Mouse (Mus musculus) adrenal gland (tissue): ENCODE data around the gene Kalrn.

Experiments
- intact Hi-C: fragments of 180-260 bp; cut with DNase I; formaldehyde crosslinking; loops from one replicate; pipeline ENCODE4 v1.15.1; 2025

The Kalrn gene

DNA sequence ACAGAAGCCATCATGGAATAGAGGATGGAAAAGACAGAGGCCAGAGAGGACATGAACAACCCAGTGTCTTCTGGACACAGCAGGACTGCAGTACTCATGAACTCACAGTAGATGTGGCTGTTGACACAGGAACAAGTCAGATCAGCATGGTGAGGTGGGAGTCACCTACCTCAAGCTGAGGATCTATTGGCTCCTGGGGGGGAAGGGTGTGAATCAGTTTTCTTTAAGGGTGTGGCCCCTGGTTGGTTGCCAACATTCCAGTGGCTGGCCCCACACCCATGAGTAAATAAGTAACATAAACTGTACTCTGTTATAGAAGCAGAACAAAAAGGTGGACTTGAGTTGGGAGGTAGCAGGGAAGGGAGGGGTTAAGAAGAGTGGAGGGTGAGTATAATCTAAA, 298.7 kb downstream of the Kalrn start:
- intact Hi-C loops: no loop called here

DNA sequence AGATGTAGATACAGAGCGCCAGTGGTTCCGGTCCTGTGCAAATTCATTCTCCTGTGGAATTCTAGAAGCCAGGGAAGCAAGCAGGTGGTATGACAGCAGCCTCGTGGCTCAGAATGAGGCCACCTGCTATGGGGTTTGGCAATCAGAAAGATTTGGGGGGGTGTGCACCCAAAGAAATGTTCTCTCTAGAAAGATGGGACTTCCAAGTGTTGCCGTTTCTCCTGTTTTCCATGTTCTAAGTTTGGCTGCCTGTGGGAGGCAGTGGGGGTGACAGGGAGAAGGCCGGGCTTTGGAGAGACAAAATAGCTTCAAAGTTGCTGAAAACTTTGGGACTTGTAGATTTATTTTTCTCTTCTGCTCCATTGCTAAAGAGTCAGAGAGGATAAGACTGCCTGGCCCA, 301.9 kb downstream of the Kalrn start:
- intact Hi-C loops: no loop called here

DNA sequence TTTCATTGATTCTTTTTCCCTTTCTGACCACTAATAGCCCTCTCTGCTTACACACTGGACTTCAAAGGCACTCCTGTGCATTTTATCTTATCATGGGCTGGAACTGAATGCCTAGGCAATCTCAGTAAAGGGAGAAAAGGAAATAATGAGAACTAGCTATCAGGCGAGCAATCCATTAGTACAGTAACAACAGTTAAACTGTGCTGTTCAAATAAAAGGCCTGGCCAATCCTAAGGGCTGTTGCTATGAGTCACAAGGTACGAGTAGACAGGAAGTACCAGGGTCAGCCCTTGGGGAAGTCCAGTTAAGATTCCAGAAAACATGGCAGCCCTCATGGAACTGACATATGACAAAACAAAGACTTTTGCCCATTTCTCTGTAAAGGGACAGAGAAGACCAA, 302.7 kb downstream of the Kalrn start:
- intact Hi-C loops: no loop called here

DNA sequence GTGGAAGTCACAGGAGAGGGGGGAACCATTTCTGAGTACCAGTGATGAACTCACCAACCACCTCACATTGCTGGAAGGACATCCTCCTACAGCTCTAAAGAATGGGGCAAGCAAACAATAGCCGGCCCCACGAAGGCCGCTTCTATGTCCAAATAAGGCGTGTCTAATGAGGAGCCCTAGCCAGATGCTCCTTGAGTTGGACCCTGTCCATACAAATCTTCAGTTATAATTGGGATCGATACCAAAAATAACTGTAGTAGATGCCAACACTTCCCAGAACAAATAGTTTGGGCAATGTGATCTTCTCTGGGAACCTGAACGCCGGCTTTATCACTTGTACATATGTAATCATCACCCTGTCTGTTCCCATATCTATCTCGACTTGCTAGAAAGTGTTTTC, 303.7 kb downstream of the Kalrn start:
- intact Hi-C loops: no loop called here

DNA sequence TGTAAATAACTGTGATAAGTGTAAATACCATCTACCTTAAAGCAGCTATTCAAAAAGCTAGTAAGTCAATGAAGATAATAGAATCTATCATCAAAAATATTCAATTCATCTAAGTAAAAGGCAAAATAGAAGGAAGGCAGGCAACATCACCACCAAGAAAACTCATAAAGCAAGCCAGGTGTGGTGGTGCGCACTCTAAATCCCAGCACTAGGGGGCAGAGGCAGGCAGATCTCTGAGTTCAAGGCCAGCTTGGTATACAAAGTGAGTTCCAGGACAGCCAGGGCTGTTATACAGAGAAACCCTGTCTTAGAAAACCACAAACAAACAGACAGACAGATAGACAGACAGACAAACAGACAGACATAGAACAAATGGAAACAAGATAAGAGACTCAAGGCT, 305.6 kb downstream of the Kalrn start:
- intact Hi-C loops: no loop called here

DNA sequence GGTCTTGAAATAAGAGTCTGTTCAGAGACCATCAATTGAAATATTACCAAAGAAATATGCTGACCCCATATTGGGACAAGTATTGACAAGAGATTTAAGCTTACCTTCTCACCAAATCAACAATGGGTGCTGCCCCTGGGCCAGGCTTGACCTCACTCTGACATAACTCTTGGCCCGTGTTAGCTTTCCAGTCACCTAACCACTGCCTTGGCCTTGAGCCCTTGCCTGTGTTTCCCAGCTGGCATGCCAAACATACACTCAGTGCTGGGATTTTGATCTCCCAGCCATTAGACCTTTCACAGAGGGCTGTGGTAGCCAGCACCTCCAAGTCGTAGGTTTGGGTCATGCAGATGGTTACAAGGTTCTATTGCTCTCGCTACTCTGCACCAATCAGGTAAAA, 308.7 kb downstream of the Kalrn start:
- intact Hi-C loops: no loop called here

DNA sequence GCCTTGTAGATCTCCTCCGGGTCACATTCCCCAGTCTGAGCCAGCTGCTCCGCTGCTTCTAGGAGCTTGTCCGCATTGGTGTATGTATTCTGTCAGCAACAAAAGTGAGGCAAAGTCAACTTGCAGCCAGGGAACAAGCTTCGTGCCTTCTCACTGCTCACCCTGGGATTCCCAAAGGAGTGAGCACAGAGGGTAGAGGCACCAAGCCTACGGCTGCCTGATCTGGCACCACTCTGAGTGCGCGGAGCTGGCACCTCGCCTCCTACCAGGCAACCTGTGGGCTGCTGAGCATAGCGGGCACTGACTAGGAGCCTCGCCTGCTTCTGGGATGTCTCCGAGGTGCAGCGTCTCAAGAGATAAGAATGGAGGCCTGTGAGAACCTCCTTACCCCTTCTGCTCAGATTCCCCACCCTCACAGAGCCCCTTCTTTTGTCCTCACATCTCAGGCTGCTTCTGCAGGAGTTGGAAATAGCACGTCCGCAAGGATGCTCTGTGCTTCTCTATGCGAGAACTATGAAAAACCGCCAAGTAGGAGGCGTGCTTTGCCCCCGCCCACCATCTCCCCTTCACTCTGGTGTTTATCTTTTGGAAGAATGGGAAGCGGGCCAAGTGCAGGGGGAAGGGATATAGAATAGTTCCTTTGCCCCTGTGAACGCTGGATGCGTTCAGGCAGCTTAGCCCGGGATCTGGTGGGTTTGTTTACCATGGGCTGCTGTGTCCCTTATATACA, 310.4 kb downstream of the Kalrn start:
- intact Hi-C loops: no loop called here

DNA sequence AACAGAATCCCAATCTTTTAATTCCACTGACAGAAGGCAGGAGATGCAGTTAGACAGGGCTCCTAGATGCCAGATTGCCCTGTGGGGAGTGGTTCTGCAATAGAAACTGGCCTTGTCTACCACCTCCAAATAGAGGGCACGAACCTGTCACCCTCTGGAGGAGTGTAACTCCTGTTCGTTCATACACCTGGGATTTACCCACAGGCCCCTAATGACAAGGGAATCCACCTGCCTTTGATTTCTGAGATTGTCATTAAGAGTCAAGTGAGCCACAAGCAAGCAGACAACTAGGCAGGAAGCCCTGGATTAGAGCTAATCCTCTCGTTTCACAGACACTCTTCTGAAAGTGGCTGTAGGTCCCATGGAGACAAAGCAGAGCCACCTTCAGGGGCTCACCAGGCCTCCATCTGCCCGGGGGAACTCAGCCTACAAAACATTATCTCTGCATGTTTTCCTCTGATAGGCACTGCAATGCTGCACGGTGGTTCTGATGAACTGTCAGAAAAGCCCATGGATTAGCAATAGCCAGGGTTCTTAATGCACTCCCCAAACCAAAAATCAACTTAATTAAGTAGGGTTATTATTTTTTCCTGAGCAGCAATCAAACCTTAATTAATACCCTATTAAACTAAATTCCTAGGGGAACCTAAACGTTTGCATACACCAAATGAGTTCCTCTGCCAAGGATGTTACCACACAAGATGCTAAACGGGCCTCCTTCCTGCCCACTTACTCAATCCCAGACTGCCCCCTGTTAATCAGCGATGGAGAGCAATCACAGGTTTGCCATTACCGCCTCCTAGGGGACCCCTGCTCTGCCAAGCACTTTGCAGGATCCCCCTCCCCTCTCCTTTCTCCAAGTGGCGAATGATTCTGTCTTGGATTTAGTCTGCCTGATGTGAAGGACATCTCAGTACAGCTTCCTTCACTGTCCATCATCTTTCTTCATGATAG, 312.1 kb downstream of the Kalrn start:
- intact Hi-C loops: no loop called here

DNA sequence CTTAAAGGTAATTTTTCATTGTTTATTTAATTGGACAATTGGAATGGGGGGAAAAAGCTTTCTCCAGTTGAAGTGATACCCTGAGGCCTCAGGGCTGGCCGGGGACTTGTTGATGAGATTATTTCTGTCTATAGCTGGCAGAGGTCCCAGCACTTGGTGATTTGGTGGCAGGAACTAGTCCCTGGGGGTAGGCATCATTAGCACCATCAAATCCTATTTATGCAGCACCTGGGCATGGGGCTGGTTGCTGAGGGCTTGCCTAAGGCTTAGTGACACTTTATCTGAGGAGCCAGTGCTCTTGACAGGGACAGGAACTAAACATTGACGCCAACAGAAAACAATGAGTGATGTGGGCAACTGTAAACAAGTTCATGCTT, 318.7 kb downstream of the Kalrn start:
- intact Hi-C loops: no loop called here

DNA sequence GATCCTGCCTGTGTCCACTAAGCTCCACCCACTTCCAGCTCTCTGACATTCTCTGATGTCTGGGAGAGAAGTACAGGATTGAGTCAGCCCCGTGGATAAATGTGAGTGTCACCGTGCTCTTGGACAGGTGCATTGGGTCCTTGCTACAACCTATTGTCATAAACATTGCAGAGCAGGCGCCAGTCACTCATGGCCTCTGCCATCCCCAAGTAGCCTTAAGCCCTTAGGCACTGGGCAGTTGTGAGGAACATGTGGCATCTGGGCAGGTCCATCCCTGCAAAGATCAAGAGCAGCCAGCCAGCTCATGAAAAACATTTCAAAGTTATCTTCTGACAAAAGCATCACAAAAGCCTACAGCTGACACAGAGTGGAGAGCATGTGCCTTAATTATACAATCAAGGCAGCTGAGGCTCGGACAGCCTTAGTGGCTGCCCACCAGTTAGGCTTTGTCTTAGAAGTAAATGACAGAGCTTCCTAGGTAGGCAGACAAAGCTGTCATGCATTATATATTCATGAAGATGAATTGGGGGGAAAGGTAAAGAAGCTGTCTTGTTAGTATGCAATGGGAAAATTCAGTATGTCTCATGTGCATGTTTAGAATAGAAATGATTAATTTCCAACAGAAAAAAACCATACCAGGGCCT, 319.2 kb downstream of the Kalrn start:
- intact Hi-C loops: no loop called here

DNA sequence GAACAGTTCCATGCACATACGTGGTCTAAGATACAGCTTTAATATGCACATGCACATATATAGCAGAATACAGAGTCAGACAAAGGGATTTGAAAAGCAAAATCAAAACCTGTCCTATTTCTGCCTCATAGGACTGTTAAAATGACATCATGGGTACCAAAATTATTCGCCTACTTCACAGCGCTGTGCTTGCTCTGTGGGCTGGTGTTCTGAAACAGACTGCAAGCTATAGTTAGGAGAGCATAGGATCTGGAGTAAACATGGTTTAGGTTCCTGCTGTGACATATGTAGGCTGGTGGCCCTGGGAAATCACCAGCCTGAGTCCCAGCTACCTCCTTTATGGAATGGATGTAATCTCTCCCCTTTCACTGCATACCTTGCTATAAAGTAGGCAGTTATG, 320.7 kb downstream of the Kalrn start:
- intact Hi-C loops: no loop called here

DNA sequence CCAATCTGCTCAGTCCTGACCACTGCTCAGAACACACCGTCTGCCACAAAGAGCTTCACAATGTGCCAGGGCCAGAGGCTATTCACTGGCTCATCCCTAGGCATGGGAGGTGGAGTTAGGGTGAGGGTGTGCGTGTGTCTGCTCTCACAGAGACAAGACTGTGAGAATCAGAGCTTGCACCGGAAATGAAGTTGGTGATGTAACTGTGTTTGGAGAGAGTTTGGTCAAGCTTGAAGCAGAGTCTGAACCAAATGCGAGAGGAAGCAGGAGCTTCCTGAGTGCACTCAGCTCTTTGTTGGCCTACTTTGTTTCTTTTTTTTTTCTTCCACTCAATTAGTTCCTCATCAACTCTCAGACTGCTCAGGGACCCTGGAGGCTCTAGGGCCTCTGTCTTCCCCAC, 325.1 kb downstream of the Kalrn start:
- intact Hi-C loops: no loop called here

DNA sequence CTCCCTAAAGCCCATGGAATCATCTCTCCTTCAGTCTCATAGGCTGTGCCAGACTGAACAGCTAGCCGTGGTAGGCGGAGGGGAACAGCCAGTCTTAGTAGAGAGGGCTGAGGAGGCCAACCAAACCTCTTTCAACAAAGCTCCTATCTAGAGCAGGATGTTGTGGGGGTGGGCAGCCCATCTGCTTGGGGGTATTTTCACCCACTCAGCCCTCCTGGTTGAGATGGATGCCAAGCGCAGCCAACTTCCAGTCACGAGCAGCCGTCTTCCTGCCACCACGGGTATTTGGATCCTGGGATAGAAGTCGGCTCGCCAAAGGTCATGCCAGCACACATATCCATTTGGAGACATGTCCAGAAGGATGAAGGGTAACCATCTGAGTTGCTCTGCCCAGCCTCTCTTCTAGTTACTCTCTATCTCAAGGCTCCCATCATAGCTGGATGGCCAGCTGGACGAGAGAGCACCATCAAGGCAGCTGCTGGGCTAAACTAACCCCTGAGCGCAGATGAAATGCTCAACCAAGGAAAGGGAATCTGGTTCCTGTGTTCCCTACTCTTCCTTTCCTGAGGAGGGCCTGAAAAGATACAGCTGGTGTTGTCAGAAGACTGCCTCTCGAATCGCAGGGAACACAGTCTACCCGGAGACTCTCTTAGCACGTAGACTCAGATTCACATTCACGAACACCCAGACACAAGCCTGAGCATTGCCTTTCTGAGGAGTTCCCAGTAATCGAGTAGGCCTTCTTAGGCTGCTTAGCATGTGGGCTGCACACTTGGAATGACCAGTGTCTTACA, 331.2 kb downstream of the Kalrn start:
- intact Hi-C loops: no loop called here

DNA sequence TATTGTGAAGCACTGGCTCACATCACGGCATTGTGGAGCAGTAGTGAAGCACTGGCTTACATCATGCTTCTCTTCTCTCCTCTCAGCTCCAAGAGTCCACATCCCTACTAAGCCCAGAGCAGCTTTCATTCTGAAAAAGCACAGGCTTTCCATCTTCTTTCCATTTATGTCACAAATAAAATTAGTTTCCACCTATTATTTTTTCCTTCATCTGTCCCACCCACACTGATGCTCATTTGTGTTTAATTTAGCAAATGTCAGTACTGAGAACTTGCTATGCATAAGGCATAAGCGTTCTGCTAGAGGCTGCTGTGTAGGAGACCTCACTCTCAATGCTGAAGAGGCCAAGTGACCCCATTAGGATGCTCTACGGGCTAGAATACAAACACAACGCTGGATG, 333.7 kb downstream of the Kalrn start:
- intact Hi-C loops: no loop called here

DNA sequence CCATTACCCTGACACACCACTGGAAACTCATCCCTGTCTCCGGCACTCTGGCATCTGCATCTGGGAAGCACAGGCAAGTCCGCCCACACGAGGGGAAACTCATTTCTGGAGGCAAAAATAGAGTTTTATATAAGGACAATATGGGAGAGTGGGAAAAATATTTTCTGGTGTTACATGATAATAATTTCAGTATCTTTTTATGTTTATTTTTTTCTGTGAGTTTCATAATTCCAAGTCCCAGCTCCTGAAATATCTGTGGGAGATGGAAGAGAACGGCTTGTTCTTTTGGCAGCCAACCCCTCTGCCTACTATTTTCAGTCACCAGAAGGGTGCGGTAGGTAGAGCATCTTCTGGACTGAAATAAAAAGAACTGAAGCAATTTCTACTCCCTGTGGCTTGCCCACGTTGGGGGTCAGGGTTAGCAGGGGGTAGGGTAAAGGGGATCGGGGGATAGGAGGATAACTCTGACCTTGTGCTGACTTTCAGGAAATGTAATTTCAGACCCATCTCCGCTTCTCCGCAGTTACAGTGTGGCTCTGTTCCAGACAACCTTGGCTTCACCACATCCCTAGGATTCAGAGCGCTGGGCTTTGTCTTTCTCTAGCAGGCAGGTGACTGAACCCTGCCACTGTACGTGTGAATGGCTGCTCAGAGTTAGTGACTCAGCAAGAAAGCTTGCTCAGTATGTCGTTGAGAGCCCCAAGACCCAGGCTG, 336.3 kb downstream of the Kalrn start:
- intact Hi-C loops: no loop called here

DNA sequence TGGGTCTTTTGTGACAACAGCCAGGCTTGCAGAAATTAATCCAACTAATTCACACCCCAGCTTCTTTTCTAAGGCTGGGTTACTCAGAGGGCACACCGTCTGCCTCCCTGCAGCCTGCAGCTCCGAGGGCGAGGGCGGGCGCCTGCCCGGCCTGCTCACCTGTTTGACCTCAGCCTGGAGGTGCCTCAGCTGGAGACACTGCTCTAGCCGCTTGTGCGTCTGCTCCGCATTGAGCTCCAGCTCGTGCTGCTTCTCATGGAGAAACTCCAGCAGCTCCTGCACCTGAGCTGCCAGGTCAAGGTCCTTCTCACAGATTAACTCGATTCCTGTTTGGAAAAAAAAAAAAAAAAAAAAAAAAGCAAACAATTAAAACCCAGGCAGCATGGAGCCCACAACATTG, 338.2 kb downstream of the Kalrn start:
- intact Hi-C loops: no loop called here

DNA sequence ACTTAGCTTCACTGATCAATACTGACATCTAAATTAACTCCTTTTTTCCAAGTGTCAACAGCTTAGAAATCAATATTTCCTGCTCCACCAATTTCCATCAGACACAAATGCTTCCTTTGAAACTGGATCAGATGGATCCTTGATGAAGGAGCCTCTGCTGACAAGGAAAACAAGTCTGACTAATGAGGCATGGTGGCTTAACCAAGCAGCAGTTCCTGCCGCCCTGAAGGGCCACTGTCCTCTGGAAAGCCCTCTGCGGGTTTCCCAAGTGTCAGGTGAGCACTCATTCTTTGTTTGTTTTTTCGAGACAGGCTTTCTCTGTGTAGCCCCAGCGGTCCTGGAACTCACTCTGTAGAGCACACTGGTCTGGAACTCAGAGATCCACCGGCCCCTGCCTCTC, 341.4 kb downstream of the Kalrn start:
- intact Hi-C loops: no loop called here

DNA sequence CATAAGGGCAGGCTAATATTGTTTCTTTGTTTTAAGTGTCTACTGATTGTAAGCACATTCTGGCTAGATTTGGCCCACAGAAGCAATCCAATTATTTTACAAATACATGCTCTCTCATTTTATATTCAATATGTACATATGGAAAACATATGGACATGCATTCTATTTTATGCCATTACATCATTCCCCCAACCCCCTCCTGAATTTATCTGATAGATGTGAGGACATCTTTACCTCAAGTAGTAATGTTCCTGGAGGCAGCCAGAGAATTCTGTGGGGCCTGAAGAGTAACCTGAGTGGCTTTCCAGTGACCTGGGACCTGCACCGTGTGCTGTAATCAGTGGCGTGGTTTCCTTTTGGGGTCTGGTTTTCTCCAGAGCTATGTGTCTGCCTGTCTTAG, 342.2 kb downstream of the Kalrn start:
- intact Hi-C loops: no loop called here

DNA sequence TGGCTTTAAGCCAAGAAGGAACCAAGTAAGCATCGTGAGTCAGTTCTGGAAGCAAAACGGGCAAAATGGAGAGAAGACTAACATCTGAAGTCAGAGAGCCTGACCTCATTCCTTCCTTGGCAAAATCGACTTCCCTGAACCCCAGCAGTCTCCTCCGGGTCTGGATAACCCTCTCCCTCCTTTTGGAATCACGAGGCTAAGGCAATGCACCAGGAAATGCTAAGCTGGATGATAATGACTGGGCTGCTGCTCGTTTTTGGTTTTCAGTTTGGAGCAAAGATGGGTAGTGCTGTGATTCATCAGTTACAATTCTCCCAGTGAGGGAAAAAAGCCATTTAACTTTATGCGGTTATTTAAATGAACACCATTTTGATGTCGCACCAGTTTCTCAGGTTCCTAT, 344.0 kb downstream of the Kalrn start:
- intact Hi-C loops: no loop called here

DNA sequence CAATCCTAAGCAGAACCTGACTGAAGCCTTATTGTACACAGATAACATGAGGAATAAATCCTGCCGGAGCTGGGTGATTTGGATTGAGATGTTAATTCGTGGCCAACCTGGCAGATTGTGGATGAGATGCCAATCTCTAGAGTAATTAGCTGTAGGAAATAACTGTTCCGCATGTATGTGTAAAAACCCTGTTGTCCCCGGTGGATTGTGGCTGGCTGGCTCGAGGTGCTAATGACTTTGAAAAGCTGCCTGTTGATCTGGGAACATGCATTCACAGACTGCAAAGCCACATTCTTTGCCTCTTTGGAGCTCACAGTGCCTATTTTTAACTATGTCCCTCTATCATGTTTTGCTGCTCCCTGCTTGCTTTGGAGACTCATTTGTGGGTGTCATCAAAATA, 344.7 kb downstream of the Kalrn start:
- intact Hi-C loops: no loop called here

DNA sequence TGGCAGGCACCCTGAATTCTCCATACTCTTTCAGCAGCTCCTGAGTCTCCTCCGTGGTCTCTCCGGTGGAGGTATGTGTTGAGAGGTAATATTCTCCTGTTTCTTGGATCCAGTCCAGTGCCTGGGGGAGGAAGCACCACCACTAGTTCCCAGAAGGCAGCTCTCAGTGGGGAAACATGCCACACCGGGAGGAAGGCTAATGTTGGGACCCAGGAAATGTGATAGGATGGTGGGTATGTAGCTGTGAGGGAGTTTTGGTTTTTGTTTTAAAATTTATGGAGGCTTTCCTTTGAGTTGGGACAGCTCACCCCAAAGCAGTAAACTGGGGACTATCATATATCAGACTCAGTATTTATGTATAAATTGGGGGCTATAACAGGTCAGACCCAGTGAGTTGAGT, 361.2 kb downstream of the Kalrn start:
- intact Hi-C loops: no loop called here
